Mouse (Mus musculus): ENCODE data around the gene Dock8.

DNA sequence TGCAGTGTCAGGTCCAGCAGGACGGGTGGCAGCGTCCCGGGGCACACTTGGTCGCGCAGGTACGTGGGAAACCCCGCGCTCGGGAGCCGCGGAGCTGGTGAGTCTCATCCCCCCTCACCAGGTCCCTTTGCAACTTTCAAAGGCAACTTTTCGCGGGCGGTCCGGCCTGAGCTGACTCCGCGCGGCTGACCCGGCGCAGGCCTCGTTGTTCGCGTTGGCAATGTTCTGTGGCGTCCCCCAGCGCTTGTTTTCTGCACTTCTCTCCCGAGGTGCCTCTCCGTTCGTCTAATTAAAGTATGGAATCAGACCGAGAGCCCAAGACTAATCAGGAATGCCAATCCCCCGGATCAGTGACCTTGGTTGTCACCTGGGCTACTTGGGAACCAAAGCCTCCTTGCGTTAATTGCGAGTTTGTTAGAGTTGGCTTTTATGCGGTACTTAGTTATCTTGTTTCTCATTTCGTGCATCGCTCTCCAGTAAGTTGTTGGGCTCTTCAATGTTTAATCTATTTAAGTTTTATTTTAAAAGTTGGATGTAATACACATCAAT is 238.2 kb downstream of the Dock8 start:
- TF ChIP-seq GATA1 (IDR thresholded peaks at IDR 0.05; ENCODE audit: low read length) (no peak), TAL1 (IDR thresholded peaks at IDR 0.05; ENCODE audit: low read length) (no peak)

Measured in erythroblast, embryonic 14.5 days (primary cell).